Mouse (Mus musculus): ENCODE results near the gene Rab8b.

- TF ChIP-seq CTCF (IDR thresholded peaks at IDR 0.05; ENCODE audit: low read depth) (no peak), EP300 (IDR thresholded peaks at IDR 0.05; ENCODE audit: low read depth) (no peak)
Measured at GRCm38 (mm10) chr9:66833851-66834250, 85.6 kb downstream of the Rab8b start.

All from heart, postnatal 0 days (tissue).